Mouse (Mus musculus): ENCODE measurements around the gene Rabl3. TPM values are rescaled to one million over a fixed set of nuclear protein-coding genes. Genes with fewer than 3 reads are reported as not detected.

The Rabl3 gene
- polyA plus RNA-seq, 1 experiment from 2014 or later: 22.8 TPM

DNA sequence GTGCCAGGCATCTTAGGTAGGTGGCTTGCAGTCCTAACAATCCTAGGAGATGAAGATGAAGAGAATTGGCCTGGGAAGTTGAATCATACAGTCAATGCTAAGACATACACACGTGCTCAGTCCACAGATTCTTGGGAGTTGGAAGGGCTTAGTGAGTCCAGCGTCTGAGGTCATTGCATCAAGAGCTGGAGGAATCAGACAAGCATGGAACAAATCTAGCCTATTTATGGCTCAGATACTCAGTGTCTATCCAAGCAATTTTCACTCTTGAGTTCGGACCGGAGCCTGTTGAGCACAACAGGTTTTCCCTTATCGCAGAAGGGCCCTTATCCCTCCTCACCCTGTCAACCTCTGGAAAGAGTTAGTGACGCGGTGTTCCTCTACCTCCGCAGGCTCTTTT, 51.9 kb downstream of the Rabl3 start:
- WGBS: 95% methylated on average over 8 of the region's 8 CpGs
- Histone ChIP-seq H3K4me1 (ENCODE audit: control insufficient read depth, insufficient read depth, low read length) (0 out of 2 replicates have a peak, but pooled peaks cover 5% of the 10 kb centered on the region), H3K4me2 (ENCODE audit: low read length) (no peak overlapping the region), H3K36me3 (ENCODE audit: control insufficient read depth, insufficient read depth, low read length) (no peaks in the 10 kb centered on the region), H3K4me3 (ENCODE audit: low read depth, low read length) (no peak overlapping the region), H3K27me3 (replicated peaks; ENCODE audit: control insufficient read depth, insufficient read depth, low read length) (no peaks in the 10 kb centered on the region), H3K9ac (ENCODE audit: low read length) (no peak overlapping the region), H3K27ac (ENCODE audit: low read depth, low read length) (no peak overlapping the region), H3K9me3 (replicated peaks; ENCODE audit: control insufficient read depth, low read length) (no peaks in the 10 kb centered on the region)
- DNase-seq (ENCODE audit: low spot score): no peak
- no peak for ATAC-seq

DNA sequence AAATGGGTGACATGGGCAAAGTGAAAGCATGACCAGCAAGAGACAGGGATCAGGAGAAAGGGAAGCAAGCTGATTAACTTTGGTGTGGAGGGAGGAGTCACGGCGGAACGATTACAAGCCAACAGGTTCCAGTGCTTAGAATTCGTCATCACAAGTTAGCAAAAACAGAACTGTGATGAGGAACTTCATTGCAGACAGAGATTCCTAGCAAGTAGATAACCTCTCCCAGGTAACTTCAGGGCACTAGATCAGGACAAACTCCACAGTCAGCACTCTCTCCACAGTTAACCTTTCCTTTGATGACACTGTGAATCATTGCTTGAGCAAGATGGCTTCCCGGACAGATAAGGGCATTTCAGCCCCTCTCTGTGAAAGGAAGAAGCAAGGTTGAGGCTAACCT, 57.7 kb downstream of the Rabl3 start:
- WGBS: 83% methylated on average over 5 of the region's 5 CpGs
- no peak for DNase-seq (ENCODE audit: low spot score)
- no peak overlapping the region for H3K4me3 ChIP-seq (ENCODE audit: low read depth, low read length)
- no peaks in the 10 kb centered on the region for H3K4me1 ChIP-seq (ENCODE audit: control insufficient read depth, insufficient read depth, low read length)
- H3K27ac ChIP-seq (ENCODE audit: low read depth, low read length): no peak overlapping the region
- H3K9me3 ChIP-seq (replicated peaks; ENCODE audit: control insufficient read depth, low read length): no peaks in the 10 kb centered on the region
- H3K36me3 ChIP-seq (ENCODE audit: control insufficient read depth, insufficient read depth, low read length): no peaks in the 10 kb centered on the region
- H3K27me3 ChIP-seq (replicated peaks; ENCODE audit: control insufficient read depth, insufficient read depth, low read length): no peaks in the 10 kb centered on the region
- no peak overlapping the region for H3K4me2 ChIP-seq (ENCODE audit: low read length)
- no peak overlapping the region for H3K9ac ChIP-seq (ENCODE audit: low read length)
- ATAC-seq: no peak

DNA sequence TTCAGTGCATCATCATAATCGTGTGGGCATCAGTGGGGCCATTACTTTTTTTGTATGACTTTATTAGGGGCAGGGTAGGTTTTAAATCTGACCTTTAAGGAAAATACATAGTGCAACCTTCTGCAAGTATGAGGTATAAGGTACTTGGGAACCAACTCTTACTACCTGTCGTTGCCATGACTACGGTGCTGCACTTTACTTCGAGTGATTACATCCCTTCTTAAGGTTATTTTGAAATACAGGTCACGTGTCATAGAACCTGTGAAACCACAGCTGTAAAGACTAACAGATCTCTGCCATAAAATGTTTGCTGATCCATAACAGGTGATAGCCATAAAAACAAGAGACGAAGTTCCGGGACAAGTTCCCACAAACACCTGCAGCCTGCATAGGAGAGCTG, 58.8 kb downstream of the Rabl3 start:
- WGBS: 91% methylated on average over 7 of the region's 7 CpGs
- no peak overlapping the region for H3K4me3 ChIP-seq (ENCODE audit: low read depth, low read length)
- no peaks in the 10 kb centered on the region for H3K4me1 ChIP-seq (ENCODE audit: control insufficient read depth, insufficient read depth, low read length)
- H3K27ac ChIP-seq (ENCODE audit: low read depth, low read length): no peak overlapping the region
- no peak overlapping the region for H3K4me2 ChIP-seq (ENCODE audit: low read length)
- H3K9ac ChIP-seq (ENCODE audit: low read length): no peak overlapping the region
- no peaks in the 10 kb centered on the region for H3K36me3 ChIP-seq (ENCODE audit: control insufficient read depth, insufficient read depth, low read length)
- H3K9me3 ChIP-seq (replicated peaks; ENCODE audit: control insufficient read depth, low read length): no peaks in the 10 kb centered on the region
- ATAC-seq: no peak
- DNase-seq (ENCODE audit: low spot score): no peak
- no peaks in the 10 kb centered on the region for H3K27me3 ChIP-seq (replicated peaks; ENCODE audit: control insufficient read depth, insufficient read depth, low read length)

DNA sequence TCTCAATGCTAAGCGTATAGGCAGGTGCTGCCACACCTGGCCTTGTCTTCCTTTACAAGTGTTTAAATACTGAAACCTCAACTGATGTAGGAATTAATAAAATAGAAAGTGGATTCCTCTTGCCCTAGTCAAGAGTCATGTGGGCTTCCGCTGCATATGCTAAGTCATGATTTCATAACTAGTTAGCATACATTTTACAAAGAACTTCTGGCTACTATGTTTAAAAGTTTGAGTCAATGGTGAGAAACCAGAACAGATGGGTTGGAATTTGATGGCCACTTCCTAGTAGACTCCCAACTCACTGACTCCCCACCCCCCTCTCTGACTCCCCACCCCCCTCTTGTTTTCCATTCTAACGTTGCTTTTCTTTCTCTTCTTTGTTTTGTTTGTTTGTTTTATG, 59.6 kb downstream of the Rabl3 start:
- Histone ChIP-seq H3K4me1 (ENCODE audit: control insufficient read depth, insufficient read depth, low read length) (no peaks in the 10 kb centered on the region), H3K4me2 (ENCODE audit: low read length) (no peak overlapping the region), H3K36me3 (ENCODE audit: control insufficient read depth, insufficient read depth, low read length) (no peaks in the 10 kb centered on the region), H3K27me3 (replicated peaks; ENCODE audit: control insufficient read depth, insufficient read depth, low read length) (no peaks in the 10 kb centered on the region), H3K27ac (ENCODE audit: low read depth, low read length) (no peak overlapping the region), H3K4me3 (ENCODE audit: low read depth, low read length) (no peak overlapping the region), H3K9ac (ENCODE audit: low read length) (no peak overlapping the region), H3K9me3 (replicated peaks; ENCODE audit: control insufficient read depth, low read length) (no peaks in the 10 kb centered on the region)
- DNase-seq (ENCODE audit: low spot score): no peak
- no peak for ATAC-seq
- 83% methylated on average over 3 of the region's 3 CpGs for WGBS

DNA sequence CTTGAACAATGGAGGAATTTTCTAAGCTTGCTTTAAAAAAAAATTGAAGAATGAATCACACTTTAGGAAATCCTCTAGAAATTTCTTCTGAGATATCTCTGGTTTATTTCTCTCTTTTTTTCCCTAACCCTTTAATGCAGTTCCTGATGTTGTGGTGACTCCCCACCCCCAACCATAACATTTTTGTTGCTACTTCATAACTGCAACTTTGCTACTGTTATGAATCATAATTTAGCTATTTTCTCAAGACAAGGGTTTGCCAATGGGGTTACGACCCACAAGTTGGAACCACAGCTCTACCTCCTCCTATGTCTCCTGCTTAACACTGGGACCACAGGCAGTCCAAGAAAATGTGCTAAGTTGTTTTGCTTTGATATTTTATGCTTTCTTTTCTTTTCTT, 63.7 kb downstream of the Rabl3 start:
- ATAC-seq (no peak), DNase-seq (ENCODE audit: low spot score) (no peak)
- H3K36me3 ChIP-seq (ENCODE audit: control insufficient read depth, insufficient read depth, low read length): no peaks in the 10 kb centered on the region
- H3K9ac ChIP-seq (ENCODE audit: low read length): no peak overlapping the region
- H3K27ac ChIP-seq (ENCODE audit: low read depth, low read length): no peak overlapping the region
- no peaks in the 10 kb centered on the region for H3K27me3 ChIP-seq (replicated peaks; ENCODE audit: control insufficient read depth, insufficient read depth, low read length)
- WGBS: 94% methylated on average over 1 of the region's 1 CpGs
- H3K4me2 ChIP-seq (ENCODE audit: low read length): no peak overlapping the region
- H3K9me3 ChIP-seq (replicated peaks; ENCODE audit: control insufficient read depth, low read length): no peaks in the 10 kb centered on the region
- no peak overlapping the region for H3K4me3 ChIP-seq (ENCODE audit: low read depth, low read length)
- no peaks in the 10 kb centered on the region for H3K4me1 ChIP-seq (ENCODE audit: control insufficient read depth, insufficient read depth, low read length)

DNA sequence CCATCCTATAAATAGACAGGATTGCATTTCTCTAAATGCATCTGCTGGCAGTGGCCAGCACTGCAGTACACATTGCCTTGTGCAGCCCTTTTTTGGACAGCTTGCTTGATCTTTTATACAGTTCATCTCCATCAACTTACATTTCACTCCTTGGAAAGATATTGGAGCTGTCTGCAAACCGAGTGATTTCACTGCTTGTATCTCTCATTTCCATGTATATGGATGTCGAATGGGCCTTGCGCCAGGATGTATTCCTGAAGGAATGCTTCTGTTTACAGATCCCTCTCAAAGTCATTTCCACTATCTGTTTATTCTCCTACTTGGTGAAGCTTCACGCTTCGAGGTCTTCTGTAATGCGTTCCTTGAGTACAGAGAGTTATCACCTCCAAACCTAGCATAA, 64.6 kb downstream of the Rabl3 start:
- no peak overlapping the region for H3K4me3 ChIP-seq (ENCODE audit: low read depth, low read length)
- H3K9me3 ChIP-seq (replicated peaks; ENCODE audit: control insufficient read depth, low read length): no peaks in the 10 kb centered on the region
- H3K4me1 ChIP-seq (ENCODE audit: control insufficient read depth, insufficient read depth, low read length): no peaks in the 10 kb centered on the region
- H3K36me3 ChIP-seq (ENCODE audit: control insufficient read depth, insufficient read depth, low read length): no peaks in the 10 kb centered on the region
- H3K27ac ChIP-seq (ENCODE audit: low read depth, low read length): no peak overlapping the region
- no peak overlapping the region for H3K4me2 ChIP-seq (ENCODE audit: low read length)
- no peak overlapping the region for H3K9ac ChIP-seq (ENCODE audit: low read length)
- DNase-seq (ENCODE audit: low spot score) (no peak), ATAC-seq (no peak)
- WGBS: 89% methylated on average over 6 of the region's 6 CpGs
- H3K27me3 ChIP-seq (replicated peaks; ENCODE audit: control insufficient read depth, insufficient read depth, low read length): no peaks in the 10 kb centered on the region

DNA sequence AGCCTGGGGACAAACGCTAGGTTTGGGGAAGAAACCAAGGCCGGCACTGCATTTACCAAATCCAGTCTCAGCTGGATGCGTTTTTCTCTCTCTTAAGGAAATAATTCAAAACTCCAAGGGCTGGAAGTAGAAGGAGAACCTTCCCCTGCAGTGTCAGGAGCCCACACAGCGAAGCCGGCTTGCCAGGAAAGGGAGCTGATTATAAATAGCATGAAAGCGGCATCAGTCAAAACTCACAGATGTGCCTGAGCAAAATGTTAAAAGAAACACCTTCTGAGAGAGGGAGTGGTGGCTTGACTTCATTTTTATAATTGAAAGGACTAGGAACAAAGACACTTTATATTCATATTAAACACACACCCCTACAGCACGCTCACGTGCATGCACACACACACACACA, 70.6 kb downstream of the Rabl3 start:
- 82% methylated on average over 8 of the region's 8 CpGs for WGBS
- Histone ChIP-seq H3K9me3 (replicated peaks; ENCODE audit: control insufficient read depth, low read length) (no peaks in the 10 kb centered on the region), H3K4me2 (ENCODE audit: low read length) (no peak overlapping the region), H3K9ac (ENCODE audit: low read length) (no peak overlapping the region), H3K36me3 (ENCODE audit: control insufficient read depth, insufficient read depth, low read length) (no peaks in the 10 kb centered on the region), H3K27ac (ENCODE audit: low read depth, low read length) (no peak overlapping the region), H3K4me1 (ENCODE audit: control insufficient read depth, insufficient read depth, low read length) (no peaks in the 10 kb centered on the region), H3K4me3 (ENCODE audit: low read depth, low read length) (no peak overlapping the region), H3K27me3 (replicated peaks; ENCODE audit: control insufficient read depth, insufficient read depth, low read length) (no peaks in the 10 kb centered on the region)
- DNase-seq (ENCODE audit: low spot score) (no peak), ATAC-seq (no peak)

DNA sequence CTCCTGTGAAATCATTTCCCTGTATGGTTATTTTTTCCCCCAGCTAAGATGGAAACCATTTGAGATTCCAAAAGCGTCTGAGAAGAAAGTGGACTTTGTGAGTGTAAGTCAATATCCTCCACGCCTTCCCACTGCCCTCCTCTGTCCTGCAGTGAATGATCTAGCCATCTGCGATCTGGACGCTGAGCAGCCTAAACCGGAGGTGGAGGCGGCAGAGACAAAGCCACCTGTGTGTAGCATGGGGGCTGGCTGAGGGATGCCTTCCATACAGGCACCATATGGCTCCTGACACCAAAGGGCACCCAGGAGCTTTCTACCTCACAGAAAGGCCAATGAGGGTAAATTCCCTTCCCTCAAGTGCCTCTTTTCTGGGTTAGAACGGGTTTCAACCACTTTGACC, 71.4 kb downstream of the Rabl3 start:
- Histone ChIP-seq H3K4me3 (ENCODE audit: low read depth, low read length) (no peak overlapping the region), H3K4me2 (ENCODE audit: low read length) (no peak overlapping the region), H3K27me3 (replicated peaks; ENCODE audit: control insufficient read depth, insufficient read depth, low read length) (no peaks in the 10 kb centered on the region), H3K36me3 (ENCODE audit: control insufficient read depth, insufficient read depth, low read length) (no peaks in the 10 kb centered on the region), H3K4me1 (ENCODE audit: control insufficient read depth, insufficient read depth, low read length) (no peaks in the 10 kb centered on the region), H3K9me3 (replicated peaks; ENCODE audit: control insufficient read depth, low read length) (no peaks in the 10 kb centered on the region), H3K27ac (ENCODE audit: low read depth, low read length) (no peak overlapping the region), H3K9ac (ENCODE audit: low read length) (no peak overlapping the region)
- DNase-seq (ENCODE audit: low spot score) (no peak), ATAC-seq (no peak)
- WGBS: 82% methylated on average over 7 of the region's 7 CpGs

DNA sequence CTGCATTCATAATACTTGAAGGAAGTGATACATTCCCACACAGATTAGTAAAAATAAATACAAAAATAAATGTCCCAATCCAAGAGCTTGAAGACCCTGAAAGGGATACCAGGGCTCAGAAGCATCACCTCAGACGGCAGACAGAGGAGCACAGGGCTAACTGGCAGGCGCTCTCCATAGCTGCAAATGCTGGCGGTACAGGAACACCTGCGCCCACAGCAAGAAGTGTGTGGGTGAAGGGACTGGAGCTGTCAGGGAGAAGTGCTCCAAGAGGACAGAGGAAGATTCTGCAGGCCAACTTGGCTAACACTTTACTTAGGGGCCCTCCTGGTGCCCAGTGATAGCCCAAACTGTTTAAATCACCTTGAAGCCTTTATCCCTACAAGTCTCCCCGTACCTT, 72.3 kb downstream of the Rabl3 start:
- H3K27ac ChIP-seq (ENCODE audit: low read depth, low read length): no peak overlapping the region
- H3K4me3 ChIP-seq (ENCODE audit: low read depth, low read length): no peak overlapping the region
- ATAC-seq: no peak
- H3K4me2 ChIP-seq (ENCODE audit: low read length): no peak overlapping the region
- no peaks in the 10 kb centered on the region for H3K36me3 ChIP-seq (ENCODE audit: control insufficient read depth, insufficient read depth, low read length)
- no peaks in the 10 kb centered on the region for H3K4me1 ChIP-seq (ENCODE audit: control insufficient read depth, insufficient read depth, low read length)
- H3K9ac ChIP-seq (ENCODE audit: low read length): no peak overlapping the region
- H3K9me3 ChIP-seq (replicated peaks; ENCODE audit: control insufficient read depth, low read length): no peaks in the 10 kb centered on the region
- DNase-seq (ENCODE audit: low spot score): no peak
- 95% methylated on average over 5 of the region's 5 CpGs for WGBS
- H3K27me3 ChIP-seq (replicated peaks; ENCODE audit: control insufficient read depth, insufficient read depth, low read length): no peaks in the 10 kb centered on the region

DNA sequence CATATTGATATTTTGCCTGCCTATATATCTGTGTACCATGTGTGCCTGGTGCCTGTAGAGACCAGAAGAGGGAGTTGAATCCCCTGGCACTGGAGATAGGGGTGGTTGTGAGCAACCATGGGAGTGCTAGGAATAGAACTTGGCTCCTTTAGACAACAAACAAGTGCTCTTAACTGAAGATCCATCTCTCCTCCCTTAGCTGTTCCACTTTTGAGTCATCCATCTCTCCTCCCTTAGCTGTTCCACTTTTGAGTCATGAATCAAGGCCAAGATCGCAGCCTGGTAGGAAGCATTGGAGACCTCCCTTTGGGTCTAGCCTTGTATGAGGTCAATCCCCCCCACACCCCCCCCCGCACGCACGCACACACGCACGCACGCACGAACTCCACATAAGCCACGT, 74.9 kb downstream of the Rabl3 start:
- H3K27ac ChIP-seq (ENCODE audit: low read depth, low read length): no peak overlapping the region
- DNase-seq (ENCODE audit: low spot score): no peak
- no peak overlapping the region for H3K9ac ChIP-seq (ENCODE audit: low read length)
- H3K4me2 ChIP-seq (ENCODE audit: low read length): no peak overlapping the region
- no peak for ATAC-seq
- WGBS: 90% methylated on average over 9 of the region's 9 CpGs
- H3K4me1 ChIP-seq (ENCODE audit: control insufficient read depth, insufficient read depth, low read length): no peaks in the 10 kb centered on the region
- no peaks in the 10 kb centered on the region for H3K9me3 ChIP-seq (replicated peaks; ENCODE audit: control insufficient read depth, low read length)
- no peaks in the 10 kb centered on the region for H3K36me3 ChIP-seq (ENCODE audit: control insufficient read depth, insufficient read depth, low read length)
- no peak overlapping the region for H3K4me3 ChIP-seq (ENCODE audit: low read depth, low read length)
- no peaks in the 10 kb centered on the region for H3K27me3 ChIP-seq (replicated peaks; ENCODE audit: control insufficient read depth, insufficient read depth, low read length)

Data from forebrain, embryonic 14.5 days (tissue).